Mouse (Mus musculus): ENCODE data around the gene Gnptab. TPM values are rescaled to one million over a fixed set of nuclear protein-coding genes. Genes with fewer than 3 reads are reported as not detected.

Gene Gnptab
- polyA plus RNA-seq, 1 experiment: 0.57 TPM

DNA sequence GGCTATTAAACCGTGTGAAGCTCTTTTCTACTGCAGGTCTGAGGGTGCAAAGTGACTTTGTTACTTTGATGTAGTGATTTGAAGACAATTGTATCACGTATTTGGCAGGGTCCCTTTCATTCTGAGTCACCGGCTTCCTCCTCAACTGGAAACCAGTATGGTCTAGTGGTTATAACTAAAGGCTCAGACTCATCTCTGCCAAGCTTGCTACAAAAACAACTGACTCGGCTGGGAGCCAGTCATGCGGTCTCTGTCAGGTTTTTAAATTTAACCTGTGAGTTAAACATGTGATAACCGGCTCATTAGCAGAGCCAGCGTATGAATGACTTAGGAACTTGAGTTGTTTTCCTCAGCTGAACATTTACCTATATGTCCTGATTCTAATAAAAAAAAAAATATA lies 26.9 kb downstream of the Gnptab start:
- Histone ChIP-seq H3K27me3 (replicated peaks) (no peaks in the 10 kb centered on the region), H3K9me3 (0 out of 2 replicates have a peak, but pooled peaks cover 3% of the 10 kb centered on the region), H3K4me1 (no peaks in the 10 kb centered on the region), H3K4me3 (replicated peaks) (no peak overlapping the region), H3K36me3 (replicated peaks; ENCODE audit: low read length) (peaks cover 16% of the 10 kb centered on the region)
- no peak for TF ChIP-seq GATA1 (IDR thresholded peaks at IDR 0.05; ENCODE audit: borderline replicate concordance, low read length)
- no peak for TF ChIP-seq FLI1 (IDR thresholded peaks at IDR 0.05; ENCODE audit: low read length)

DNA sequence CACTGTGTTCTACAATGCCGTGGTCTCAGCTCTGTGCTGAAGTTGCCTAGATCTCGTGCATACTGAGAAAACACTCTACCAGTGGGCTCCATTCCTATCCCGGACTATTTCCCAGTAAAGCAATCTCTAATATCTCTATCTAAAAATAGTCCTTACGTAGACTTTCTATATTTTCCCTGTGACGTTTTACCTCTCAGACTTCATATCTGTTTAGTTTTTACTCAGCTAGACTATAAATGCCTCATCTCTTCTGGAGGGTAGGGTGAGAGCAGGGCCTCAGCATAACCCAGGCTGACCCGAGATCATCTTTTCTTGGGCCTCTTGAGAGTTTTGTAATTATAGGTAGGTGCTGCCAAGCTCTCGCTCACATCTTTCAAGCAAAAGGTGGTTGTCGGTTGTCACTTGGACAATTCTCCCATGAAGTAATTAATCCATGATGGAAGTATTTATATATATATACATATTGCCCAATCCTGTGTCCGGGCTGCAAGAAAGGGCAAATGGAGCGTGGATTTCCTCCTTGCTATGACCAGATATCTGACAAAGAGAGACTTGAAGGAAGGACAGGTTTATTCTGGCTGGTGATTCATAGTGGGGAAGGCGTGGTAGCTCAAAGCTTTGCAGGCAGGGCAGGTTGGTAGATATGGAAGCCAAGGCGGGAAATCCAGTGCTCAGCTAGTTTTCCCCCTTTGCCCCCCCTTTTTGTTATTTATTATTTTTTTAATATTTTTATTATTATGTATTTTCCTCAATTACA lies 29.1 kb downstream of the Gnptab start:
- Histone ChIP-seq H3K9me3 (no peaks in the 10 kb centered on the region), H3K27me3 (replicated peaks) (no peaks in the 10 kb centered on the region), H3K36me3 (replicated peaks; ENCODE audit: low read length) (peaks cover 17% of the 10 kb centered on the region), H3K4me1 (no peaks in the 10 kb centered on the region), H3K4me3 (replicated peaks) (no peak overlapping the region)
- no peak for TF ChIP-seq FLI1 (IDR thresholded peaks at IDR 0.05; ENCODE audit: low read length)
- no peak for TF ChIP-seq GATA1 (IDR thresholded peaks at IDR 0.05; ENCODE audit: borderline replicate concordance, low read length)

DNA sequence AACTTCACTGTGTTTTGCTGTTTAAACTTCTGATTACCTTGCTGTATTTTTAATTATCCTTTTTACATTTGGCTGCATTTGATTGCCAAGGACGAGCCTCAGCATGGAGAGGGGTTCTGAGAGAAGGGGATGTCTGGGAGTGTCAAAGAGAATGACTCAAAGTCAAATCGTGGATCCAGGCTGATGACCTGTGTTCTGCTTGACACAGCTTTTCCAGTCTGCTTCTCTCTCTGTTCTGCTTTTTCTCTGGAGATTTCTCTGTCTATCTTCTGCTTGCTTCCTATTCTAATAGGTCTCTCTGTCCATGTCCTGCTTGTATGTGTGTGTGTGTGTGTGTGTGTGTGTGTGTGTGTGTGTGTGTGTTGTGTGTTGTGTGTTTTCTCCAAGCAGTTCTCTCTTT lies 30.8 kb downstream of the Gnptab start:
- Histone ChIP-seq H3K4me1 (no peaks in the 10 kb centered on the region), H3K36me3 (replicated peaks; ENCODE audit: low read length) (peaks cover 28% of the 10 kb centered on the region), H3K9me3 (no peaks in the 10 kb centered on the region), H3K27me3 (replicated peaks) (no peaks in the 10 kb centered on the region), H3K4me3 (replicated peaks) (no peak overlapping the region)
- no peak for TF ChIP-seq GATA1 (IDR thresholded peaks at IDR 0.05; ENCODE audit: borderline replicate concordance, low read length)
- TF ChIP-seq FLI1 (IDR thresholded peaks at IDR 0.05; ENCODE audit: low read length): no peak

DNA sequence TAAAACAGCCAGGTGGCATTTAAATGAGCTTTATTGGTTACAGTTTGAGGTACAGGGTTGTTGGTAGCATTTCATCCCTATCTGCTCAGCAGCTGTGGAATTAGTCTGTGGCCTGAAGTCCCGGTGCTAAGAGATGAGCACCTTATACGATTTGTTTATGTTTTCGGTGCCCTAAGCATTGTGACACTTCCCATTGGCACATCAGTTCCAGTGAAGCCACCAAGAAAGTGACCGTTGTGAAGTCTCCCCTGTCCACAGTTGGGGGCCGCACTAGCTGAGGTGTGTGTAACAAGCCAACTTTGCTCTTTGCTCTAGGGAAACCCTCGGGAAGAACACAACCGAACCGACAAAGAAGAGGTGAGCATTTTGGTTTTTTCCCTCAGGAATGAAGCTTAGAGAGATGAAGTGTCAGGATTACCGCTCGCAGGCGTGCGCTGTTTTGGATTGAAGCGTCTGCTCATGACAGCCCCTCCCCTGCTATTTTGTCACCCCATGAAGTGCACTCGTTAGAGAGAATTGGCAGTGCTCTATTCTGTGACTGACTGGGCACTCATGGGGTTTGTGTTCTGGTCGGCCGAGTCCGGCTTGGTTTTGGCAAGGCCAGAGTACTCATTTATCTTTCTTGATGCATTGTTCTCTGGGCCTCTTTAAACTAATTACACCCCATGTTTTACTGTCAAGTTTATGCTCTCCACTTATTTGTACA lies 33.5 kb downstream of the Gnptab start:
- Histone ChIP-seq H3K4me1 (peaks cover 5% of the 10 kb centered on the region; the same call in 1 of the 2 replicates), H3K9me3 (no peaks in the 10 kb centered on the region), H3K36me3 (replicated peaks; ENCODE audit: low read length) (peaks cover 39% of the 10 kb centered on the region), H3K27me3 (replicated peaks) (no peaks in the 10 kb centered on the region), H3K4me3 (replicated peaks) (no peak overlapping the region)
- TF ChIP-seq FLI1 (IDR thresholded peaks at IDR 0.05; ENCODE audit: low read length) (no peak), GATA1 (IDR thresholded peaks at IDR 0.05; ENCODE audit: borderline replicate concordance, low read length) (no peak)

DNA sequence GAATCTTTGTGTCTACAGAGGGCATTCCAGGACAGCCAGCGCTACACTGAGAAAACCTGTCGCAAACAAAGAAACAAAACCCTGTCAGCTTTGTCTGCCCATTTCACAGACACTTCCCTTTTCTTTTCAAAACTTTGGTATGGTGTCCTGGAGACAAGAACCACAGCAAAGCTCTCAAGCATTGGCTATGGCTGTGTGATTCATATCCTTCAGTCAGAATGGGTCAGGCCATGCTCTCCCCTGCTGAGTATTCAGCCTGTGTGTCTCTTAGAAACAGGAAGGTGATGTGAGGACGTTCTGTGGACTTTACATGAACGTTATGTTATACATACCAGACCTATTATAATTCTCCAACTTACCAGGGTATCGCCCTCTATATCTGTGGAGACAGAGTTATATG lies 38.8 kb downstream of the Gnptab start:
- peaks cover 77% of the 10 kb centered on the region for H3K36me3 ChIP-seq (replicated peaks; ENCODE audit: low read length)

DNA sequence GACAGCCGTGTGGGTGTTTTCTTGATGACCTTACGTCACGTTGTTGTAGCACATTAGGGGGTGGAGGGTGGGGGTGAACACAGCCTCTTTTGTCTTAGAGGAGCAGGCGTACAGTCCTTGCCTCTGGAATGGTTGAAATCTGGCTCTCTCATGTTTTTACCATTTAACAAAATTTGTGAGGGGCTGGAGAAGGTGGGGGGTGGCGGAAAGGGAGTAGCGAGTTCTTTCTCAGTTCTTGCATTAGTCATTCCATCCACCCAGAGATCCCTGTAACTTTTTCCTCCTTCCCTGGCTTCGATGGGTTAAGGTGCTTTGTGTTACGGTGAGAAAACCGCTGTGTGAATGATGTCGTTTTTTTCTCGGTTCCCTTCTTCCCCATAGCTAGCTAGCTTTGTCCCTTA lies 41.2 kb downstream of the Gnptab start:
- Histone ChIP-seq H3K27me3 (replicated peaks) (no peaks in the 10 kb centered on the region), H3K9me3 (no peaks in the 10 kb centered on the region), H3K4me1 (peaks cover 5% of the 10 kb centered on the region; the same call in 1 of the 2 replicates), H3K4me3 (replicated peaks) (no peak overlapping the region), H3K36me3 (replicated peaks; ENCODE audit: low read length) (peaks cover 70% of the 10 kb centered on the region)
- TF ChIP-seq FLI1 (IDR thresholded peaks at IDR 0.05; ENCODE audit: low read length): no peak
- no peak for TF ChIP-seq GATA1 (IDR thresholded peaks at IDR 0.05; ENCODE audit: borderline replicate concordance, low read length)

More for the DNA sequence above, 38.8 kb downstream of the Gnptab start:
- H3K9me3 ChIP-seq: no peaks in the 10 kb centered on the region
- peaks cover 5% of the 10 kb centered on the region; the same call in 1 of the 2 replicates for H3K4me1 ChIP-seq
- no peaks in the 10 kb centered on the region for H3K27me3 ChIP-seq (replicated peaks)
- no peak for TF ChIP-seq GATA1 (IDR thresholded peaks at IDR 0.05; ENCODE audit: borderline replicate concordance, low read length)
- no peak for TF ChIP-seq FLI1 (IDR thresholded peaks at IDR 0.05; ENCODE audit: low read length)
- no peak overlapping the region for H3K4me3 ChIP-seq (replicated peaks)

DNA sequence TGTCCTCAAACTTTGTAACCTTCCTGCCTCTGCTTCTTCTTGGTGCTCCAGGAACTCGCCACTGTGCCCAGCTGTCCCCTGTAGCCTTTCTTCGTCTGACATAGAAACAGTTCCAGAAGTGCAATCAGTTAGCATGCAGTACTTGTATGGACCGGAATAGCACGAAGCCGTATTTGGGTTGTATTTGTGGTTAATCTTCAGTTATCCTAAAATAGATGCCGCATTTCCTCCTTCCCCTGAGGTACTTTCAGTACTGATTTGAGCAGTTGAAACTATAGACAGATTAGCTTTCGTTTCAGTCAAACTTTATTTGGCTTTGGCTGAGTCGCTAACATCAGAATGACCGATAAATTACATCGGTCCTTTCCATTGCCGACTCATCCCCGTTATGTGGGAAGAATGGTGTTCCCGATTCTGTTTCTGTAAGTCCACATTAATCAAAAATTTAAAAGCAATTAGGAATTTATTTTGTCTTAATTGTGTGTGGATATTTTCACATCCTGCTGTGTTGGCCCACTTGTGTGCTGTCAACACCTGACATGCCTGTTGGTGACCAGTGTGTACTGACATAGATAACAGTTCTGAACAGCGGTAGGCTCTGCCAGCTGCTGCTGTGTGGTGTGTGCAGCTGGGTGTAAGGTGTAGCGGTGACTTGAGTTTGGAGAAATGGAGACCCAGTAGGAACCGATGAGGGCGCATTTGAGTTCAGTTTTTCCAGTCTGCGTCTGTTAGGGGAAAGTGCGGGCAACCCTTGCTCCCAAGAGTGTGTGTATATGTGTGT lies 41.9 kb downstream of the Gnptab start:
- Histone ChIP-seq H3K27me3 (replicated peaks) (no peaks in the 10 kb centered on the region), H3K9me3 (no peaks in the 10 kb centered on the region), H3K36me3 (replicated peaks; ENCODE audit: low read length) (peaks cover 64% of the 10 kb centered on the region), H3K4me1 (peaks cover 5% of the 10 kb centered on the region; the same call in 1 of the 2 replicates), H3K4me3 (replicated peaks) (no peak overlapping the region)
- no peak for TF ChIP-seq GATA1 (IDR thresholded peaks at IDR 0.05; ENCODE audit: borderline replicate concordance, low read length)
- TF ChIP-seq FLI1 (IDR thresholded peaks at IDR 0.05; ENCODE audit: low read length): no peak

DNA sequence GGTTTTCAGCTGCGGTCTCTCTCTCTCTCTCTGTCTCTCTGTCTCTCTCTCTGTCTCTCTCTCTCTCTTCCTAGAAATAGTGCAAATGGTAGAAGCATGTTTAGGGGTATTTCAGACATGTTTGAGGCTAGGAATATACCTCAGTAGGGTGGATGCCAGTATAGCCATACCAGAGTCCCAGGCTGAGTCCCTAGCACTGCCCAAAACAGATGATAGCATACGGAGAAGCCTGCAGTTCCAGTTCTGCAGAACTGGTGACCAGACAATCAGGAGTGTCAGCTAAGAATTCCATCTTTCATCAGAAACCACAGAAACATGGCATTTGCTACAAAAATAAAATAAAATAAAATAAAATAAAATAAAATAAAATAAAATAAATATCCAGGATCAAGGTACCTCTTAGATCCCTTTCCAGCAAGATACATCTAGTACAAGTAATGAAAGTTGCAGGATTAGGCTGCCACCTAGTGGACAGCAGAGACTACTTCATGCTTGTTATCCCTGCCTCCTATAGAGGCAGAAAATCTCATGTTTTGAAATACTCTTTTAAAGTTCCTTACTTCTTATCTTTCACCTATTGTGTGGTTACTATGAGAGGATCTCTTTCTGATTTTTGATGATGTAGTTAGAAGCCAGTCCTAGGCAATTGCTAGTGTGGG lies 47.4 kb downstream of the Gnptab start:
- no peak for TF ChIP-seq GATA1 (IDR thresholded peaks at IDR 0.05; ENCODE audit: borderline replicate concordance, low read length)
- TF ChIP-seq FLI1 (IDR thresholded peaks at IDR 0.05; ENCODE audit: low read length): no peak
- Histone ChIP-seq H3K36me3 (replicated peaks; ENCODE audit: low read length) (peaks cover 71% of the 10 kb centered on the region), H3K9me3 (no peaks in the 10 kb centered on the region), H3K4me3 (replicated peaks) (no peak overlapping the region), H3K4me1 (no peaks in the 10 kb centered on the region), H3K27me3 (replicated peaks) (no peaks in the 10 kb centered on the region)

DNA sequence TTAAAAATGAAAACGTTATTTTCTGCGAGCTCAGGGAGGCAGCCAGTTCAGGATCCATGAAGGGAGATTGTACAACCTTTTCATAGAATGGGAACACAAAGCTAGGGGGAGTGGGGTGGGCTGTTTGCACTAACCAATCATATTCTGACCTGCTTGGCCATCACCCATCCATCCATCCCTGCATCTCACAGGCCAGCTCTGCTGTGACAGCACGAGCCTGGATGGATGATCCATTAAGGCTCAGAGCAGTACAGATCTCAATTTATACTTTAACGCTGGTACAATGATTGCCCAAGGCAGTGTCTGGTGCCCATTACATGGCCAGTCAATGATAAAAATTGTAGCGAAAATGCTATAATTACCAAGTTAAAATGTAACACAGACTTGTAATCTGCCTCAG lies 48.0 kb downstream of the Gnptab start:
- Histone ChIP-seq H3K4me1 (no peaks in the 10 kb centered on the region), H3K9me3 (no peaks in the 10 kb centered on the region), H3K4me3 (replicated peaks) (no peak overlapping the region), H3K36me3 (replicated peaks; ENCODE audit: low read length) (peaks cover 69% of the 10 kb centered on the region), H3K27me3 (replicated peaks) (no peaks in the 10 kb centered on the region)
- TF ChIP-seq GATA1 (IDR thresholded peaks at IDR 0.05; ENCODE audit: borderline replicate concordance, low read length) (no peak), FLI1 (IDR thresholded peaks at IDR 0.05; ENCODE audit: low read length) (no peak)

Measured in megakaryocyte, embryonic 14.5 days (primary cell).